Mouse (Mus musculus) cerebellum, postnatal 4 days (tissue): ENCODE data around the gene Pros1.
A peak's percentile ranks its signal among the peaks of the same experiment; 100 is the strongest.

Experiments used
- DNase-seq, 2 experiments: peaks; one replicate each; pipeline ENCODE4 v3.0.0; 2022; ENCODE audit warnings: low spot score in 2 of 2, mixed read lengths in 1 of 2

Gene Pros1

DNA sequence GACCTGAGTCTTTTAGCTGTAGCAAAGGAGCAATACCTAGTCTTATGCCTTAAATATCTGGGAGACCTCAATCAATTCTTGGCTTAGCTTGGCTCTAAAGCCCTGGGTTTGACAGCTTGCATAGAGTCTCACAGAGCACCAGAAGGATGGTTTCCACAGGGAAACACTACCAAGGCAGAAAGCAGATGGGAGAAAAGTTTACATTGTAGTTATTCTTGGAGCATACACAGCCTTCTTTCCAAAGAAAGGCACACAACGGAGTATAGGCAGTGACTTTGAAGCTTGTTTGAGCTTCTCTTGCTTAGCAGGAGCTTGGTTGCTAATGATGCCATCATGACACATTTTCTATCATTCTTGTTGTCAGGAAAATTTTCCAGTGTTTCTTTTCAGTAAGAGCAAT, 6.0 kb downstream of the Pros1 start:
- no peak for DNase-seq

DNA sequence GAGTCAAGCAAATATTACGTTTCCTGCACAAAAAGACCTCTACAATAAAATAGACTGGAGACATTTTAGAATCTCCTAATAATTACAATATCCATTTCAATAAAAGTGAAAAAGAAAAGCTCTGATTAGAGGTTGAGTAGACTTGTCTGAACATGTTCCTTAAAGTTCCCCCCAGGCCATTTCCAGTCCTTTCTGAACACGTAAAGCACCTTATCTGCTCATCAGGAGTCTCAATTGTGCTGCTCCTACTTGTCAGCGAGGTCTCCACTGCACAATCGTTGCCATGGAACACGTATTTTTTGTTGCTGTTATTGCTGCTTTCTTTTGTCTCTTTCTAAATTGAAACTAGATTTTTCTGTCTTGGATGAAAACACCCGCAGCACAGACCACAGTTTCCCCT, 7.3 kb downstream of the Pros1 start:
- DNase-seq = no peak

DNA sequence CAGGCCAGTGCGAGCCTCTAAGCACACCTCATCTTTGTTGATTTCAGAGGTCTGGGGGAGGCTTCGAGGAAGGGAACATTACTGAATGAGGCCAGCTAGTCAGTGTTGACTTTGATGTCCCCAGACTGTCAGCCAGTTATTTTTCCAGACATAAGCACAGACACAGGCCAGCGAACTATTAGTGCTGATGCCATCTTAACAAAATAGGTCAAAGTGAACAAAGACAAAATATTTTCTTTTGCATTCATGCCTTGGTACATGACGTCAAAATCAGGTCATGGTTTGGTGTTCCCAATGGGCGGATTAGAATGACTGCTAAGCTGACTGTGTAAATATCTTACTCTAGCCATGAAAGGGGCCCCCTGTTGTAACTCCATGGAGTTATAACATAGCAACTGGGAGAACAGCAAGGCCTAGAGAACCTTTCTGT, 18.6 kb downstream of the Pros1 start:
- DNase-seq = no peak

- DNase-seq = no peak
Measured at GRCm38 (mm10) chr16:62873180-62873579, 19.1 kb downstream of the Pros1 start.

- no peak for DNase-seq
Measured at GRCm38 (mm10) chr16:62874065-62874464, 20.0 kb downstream of the Pros1 start.

- DNase-seq = no peak
Measured at GRCm38 (mm10) chr16:62895824-62896223, 41.7 kb downstream of the Pros1 start.

- DNase-seq = no peak
Measured at GRCm38 (mm10) chr16:62911364-62911763, 57.3 kb downstream of the Pros1 start.

DNA sequence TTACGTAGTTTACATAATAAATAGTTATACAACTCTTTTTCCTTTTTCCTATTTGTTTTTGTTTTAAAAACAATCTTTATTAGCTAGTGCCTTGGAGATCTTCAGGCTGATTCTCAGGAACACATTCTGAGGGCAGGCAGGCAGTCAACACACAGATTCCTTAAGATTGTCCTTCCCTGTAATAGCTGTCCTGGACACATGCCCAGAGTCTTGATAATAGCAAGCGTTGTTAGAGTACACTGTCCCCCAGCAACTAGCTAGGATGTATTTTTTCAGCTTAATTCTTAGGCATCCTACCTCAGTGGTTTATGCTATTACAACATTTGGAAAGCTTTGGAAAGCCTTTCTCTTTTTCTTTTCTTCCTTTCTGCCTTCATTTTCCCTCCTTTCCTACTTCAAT, 58.1 kb downstream of the Pros1 start:
- no peak for DNase-seq

GRCm38 (mm10) chr16:62915530-62915929, 61.4 kb downstream of the Pros1 start:
- no peak for DNase-seq

GRCm38 (mm10) chr16:62922245-62922644, 68.1 kb downstream of the Pros1 start:
- no peak for DNase-seq

DNA sequence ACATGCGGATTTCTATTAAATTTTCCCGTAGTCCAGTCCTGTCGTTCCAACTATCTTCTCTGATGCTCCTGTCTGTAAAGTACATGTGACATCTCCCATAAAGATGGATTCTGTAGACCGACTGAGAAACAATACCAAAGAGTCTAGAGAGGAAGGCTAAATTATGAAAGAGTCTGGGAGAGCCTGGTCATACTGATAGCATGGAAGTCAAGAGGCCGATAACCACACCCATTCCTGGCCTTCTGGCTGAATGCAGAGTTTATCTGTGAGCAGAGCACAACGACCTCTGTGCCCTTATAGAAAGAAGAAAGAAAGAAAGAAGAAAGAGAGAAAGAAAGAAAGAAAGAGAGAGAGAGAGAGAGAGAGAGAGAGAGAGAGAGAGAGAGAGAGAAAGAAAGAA, 77.2 kb downstream of the Pros1 start:
- no peak for DNase-seq

- no peak for DNase-seq
Measured at GRCm38 (mm10) chr16:62936316-62936715, 82.2 kb downstream of the Pros1 start.

GRCm38 (mm10) chr16:62940388-62941003, 86.4 kb downstream of the Pros1 start:
- DNase-seq = peak; percentile 54 to 72

DNA sequence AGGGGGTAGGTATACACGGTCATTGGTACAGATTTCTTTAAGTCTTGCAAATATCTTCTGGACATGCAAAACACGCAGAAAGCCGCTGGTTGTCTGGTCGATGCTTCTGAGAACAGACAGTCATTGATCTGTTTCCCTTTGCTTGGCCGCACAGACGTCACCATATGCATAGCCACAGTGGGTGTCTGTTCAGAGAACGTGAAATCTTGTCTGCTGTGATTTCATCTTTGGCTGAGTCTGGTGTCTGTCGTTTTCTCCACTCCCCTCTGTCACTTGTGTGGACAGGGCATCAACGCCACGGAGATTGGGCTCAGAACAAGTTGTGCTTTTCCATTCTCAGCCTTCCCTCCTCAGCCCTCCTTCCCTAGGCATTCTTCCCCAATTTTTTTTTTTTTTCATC, 87.7 kb downstream of the Pros1 start:
- peak in 1 of 2 experiments; percentile 19 for DNase-seq

DNA sequence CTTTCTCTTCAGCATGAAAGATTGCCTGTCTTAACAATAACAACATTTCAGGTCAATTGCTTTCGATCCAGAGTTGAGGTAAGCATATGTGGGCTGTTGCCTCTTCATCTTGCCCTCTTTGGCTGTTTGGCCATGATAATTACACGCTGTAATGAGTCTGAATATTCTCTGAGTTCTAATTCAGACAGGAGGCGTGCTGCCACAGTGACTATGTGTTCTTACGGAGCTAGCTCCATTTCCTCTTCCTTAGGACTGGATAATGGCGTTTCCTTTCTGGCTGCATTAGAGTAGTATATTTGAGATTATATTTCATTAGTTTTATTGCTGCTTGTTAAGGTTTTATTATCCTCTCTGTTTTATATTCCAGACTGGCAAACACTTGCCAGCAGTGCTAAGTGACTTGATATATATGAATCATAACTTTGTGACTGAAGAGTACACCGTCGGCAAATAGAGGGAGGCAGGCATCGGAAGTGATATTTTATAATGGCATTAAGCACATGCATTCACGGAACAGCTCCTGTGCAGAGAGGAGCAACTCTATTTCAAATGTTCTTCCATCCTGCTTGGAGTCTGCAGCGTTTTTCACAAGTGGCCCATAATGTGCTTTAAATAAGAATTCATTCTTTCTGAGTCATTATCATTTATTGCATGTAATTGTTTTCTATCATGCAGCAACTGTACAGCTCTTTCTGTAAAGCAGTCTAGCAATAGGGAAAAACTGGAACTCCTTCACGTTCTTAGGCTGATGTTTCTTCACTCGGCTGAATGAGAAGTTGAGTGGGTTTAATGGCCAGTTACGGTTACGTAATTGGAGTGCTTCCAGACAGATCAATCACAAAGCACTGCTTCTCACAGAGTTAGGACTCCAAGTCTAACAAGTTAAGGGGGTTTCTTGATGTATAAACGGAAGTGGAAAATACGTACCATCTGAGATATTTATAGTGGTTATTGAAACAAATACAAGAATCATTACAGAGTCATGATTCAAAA, 88.6 kb downstream of the Pros1 start:
- no peak for DNase-seq

GRCm38 (mm10) chr16:62958485-62958884, 104.4 kb downstream of the Pros1 start:
- no peak for DNase-seq

DNA sequence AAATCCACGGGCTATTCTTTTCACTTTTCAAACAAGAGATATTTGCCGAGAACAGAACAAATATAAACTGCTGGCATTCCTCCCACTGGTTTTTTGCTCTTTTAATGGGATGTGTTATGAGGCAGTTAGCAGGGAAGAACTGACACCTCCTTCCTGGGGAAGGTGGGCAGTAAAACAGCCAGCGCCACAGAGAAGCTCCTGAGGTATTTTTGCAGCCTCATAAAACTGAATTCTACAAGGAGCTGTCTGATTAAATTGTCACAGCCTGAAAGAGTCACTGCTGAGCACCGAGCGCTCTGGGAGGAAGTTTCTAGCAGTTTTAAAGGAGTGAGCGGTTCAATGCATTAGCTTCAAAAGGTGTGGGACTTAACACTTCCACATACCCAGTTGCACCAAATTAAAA, 110.3 kb downstream of the Pros1 start:
- DNase-seq = no peak

- DNase-seq = no peak
Measured at GRCm38 (mm10) chr16:62971673-62972332, 117.7 kb downstream of the Pros1 start.

DNA sequence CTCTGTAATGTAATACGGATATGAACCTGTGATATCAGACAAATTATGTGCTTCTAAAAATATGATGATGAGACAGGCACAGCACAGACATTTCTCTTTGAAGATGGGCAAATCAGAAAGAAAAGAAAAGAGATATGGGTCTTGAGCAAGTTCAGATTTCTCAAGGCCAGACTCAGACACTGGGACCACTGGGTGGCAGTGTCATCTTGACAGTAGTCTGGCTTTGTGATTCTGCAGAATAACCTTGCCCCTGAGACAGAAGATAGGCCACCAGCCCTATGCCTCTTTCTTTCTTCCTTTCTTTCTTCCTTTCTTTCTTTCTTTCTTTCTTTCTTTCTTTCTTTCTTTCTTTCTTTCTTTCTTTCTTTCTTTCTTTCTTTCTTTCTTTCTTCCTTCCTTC, 120.8 kb downstream of the Pros1 start:
- DNase-seq = peak in 1 of 2 experiments; percentile 12
